9 mouse cellular contexts compared by ENCODE assay signal in genomic region chr9:48972494-48972893, GRCm38 (mm10). TPM values are rescaled to one million over a fixed set of nuclear protein-coding genes. Genes with fewer than 3 reads are reported as not detected.
DNase-seq lines count a peak whose midpoint lies in the region; ATAC-seq and TF ChIP-seq lines count a peak whose summit lies in the region.
"Had no signal": no experiment of that assay in that cellular context is flagged by ENCODE, and none has a peak within 500 bp of the region (broad histone marks: within the 10 kb centered on the region; RNA-seq: fewer than 3 reads in every experiment).

No protein-coding gene starts in this region.

- TF ChIP-seq POLR2A in cortical plate, adult 2 months (IDR thresholded peaks at IDR 0.05; ENCODE audit: extremely low read depth, insufficient read depth, low read length) = no peak

- peaks cover 3% of the 10 kb centered on the region; the same call in 1 of the 2 replicates for H3K4me1 ChIP-seq in neural tube, embryonic 15.5 days
- no peaks in the 10 kb centered on the region for H3K4me1 ChIP-seq in cortical plate, adult 2 months (ENCODE audit: control insufficient read depth, insufficient read depth, low read length)
- H3K4me1 ChIP-seq: neural tube, embryonic 12.5 days had no signal

- no peak for ATAC-seq in cerebellum, adult (ENCODE audit: insufficient number of reproducible peaks, low FRiP score, low TSS enrichment)
- no peak for ATAC-seq in neural tube, embryonic 15.5 days (ENCODE audit: low FRiP score)
- ATAC-seq in activated CD4-positive, CD25-positive, alpha-beta regulatory T cell, adult 4 months = no peak

- no peak overlapping the region for H3K27ac ChIP-seq in neural tube, embryonic 15.5 days (replicated peaks)
- no peak overlapping the region for H3K27ac ChIP-seq in cortical plate, adult 2 months (ENCODE audit: insufficient read depth, low read length)
- H3K27ac ChIP-seq: neural tube, embryonic 12.5 days had no signal

- no peak overlapping the region for H3K4me3 ChIP-seq in neural tube, embryonic 15.5 days (replicated peaks)
- H3K4me3 ChIP-seq in cortical plate, adult 2 months (ENCODE audit: insufficient read depth, low read length) = no peak overlapping the region
- H3K4me3 ChIP-seq: neural tube, embryonic 12.5 days had no signal

- peak; percentile 76 to 82 for DNase-seq in cerebellum, postnatal 14 days
- DNase-seq in neural tube, embryonic 10.5 days (ENCODE audit: extremely low spot score, low spot score) = peak; percentile 33
- peak; percentile 68 to 73 for DNase-seq in kidney, postnatal 4 days
- peak; percentile 62 for DNase-seq in mesoderm, embryonic 11.5 days (ENCODE audit: low read depth, low spot score)

- no peaks in the 10 kb centered on the region for H3K9me3 ChIP-seq in neural tube, embryonic 15.5 days (replicated peaks)
- H3K9me3 ChIP-seq: neural tube, embryonic 12.5 days had no signal

- no peak overlapping the region for H3K4me2 ChIP-seq in neural tube, embryonic 15.5 days
- H3K4me2 ChIP-seq: neural tube, embryonic 12.5 days had no signal

- no peak overlapping the region for H3K9ac ChIP-seq in neural tube, embryonic 15.5 days (replicated peaks)
- H3K9ac ChIP-seq: neural tube, embryonic 12.5 days had no signal

- no peaks in the 10 kb centered on the region for H3K27me3 ChIP-seq in neural tube, embryonic 15.5 days (replicated peaks)
- H3K27me3 ChIP-seq: neural tube, embryonic 12.5 days had no signal

- TF ChIP-seq CTCF in cortical plate, adult 2 months (IDR thresholded peaks at IDR 0.05; ENCODE audit: extremely low read depth, insufficient read depth, low read length) = peak; percentile 87

- WGBS in neural tube, embryonic 15.5 days = 31% methylated on average over 3 of the region's 3 CpGs

- no peaks in the 10 kb centered on the region for H3K36me3 ChIP-seq in neural tube, embryonic 15.5 days
- H3K36me3 ChIP-seq: neural tube, embryonic 12.5 days had no signal

RNA-seq across cellular contexts. Expression of gene Htr3b, which starts 7.7 kb away (rescaled TPM):
- 1.6 and 1.8 TPM in 2 replicates for polyA plus RNA-seq in neural tube, embryonic 15.5 days (2015; fragmentation: Nextera tagmentation; extraction: Ambion mirVana)
- not detected in 2 replicates for polyA plus RNA-seq in cortical plate, adult 2 months (2012; rRNA removed)
- polyA plus RNA-seq in activated CD4-positive, CD25-positive, alpha-beta regulatory T cell, adult 4 months (2017; shearing (Covaris generic)) = not detected

RNA-seq across cellular contexts. Expression of gene Usp28, which starts 12.7 kb away (rescaled TPM):
- 26.2 and 30.7 TPM in 2 replicates for polyA plus RNA-seq in neural tube, embryonic 15.5 days (2015; fragmentation: Nextera tagmentation; extraction: Ambion mirVana)
- polyA plus RNA-seq in cortical plate, adult 2 months (2012; rRNA removed) = 75.1 and 75.8 TPM in 2 replicates
- polyA plus RNA-seq in activated CD4-positive, CD25-positive, alpha-beta regulatory T cell, adult 4 months (2017; shearing (Covaris generic)) = 10 to 100 TPM; 27.5 to 49.6 TPM
